Mouse (Mus musculus): ENCODE measurements around the gene Wfdc3. TPM values are rescaled to one million over a fixed set of nuclear protein-coding genes. Genes with fewer than 3 reads are reported as not detected.

Gene Wfdc3
- total RNA-seq, 2 experiments from 2014 or later = 0.92 to 1.1 TPM

Other genes starting within 250 kb of the Wfdc3 start
- 100 to 1,000 TPM; 115 to 122 TPM for gene Pigt, start 248.4 kb downstream of the Wfdc3 start, total RNA-seq (2021)
- 1 to 10 TPM; 1.0 to 1.6 TPM for gene Wfdc2, start 183.5 kb downstream of the Wfdc3 start, total RNA-seq (2021)
- gene Spint3, start 172.5 kb downstream of the Wfdc3 start, total RNA-seq (2021) = not detected
- gene Wfdc6a, start 160.5 kb downstream of the Wfdc3 start, total RNA-seq (2021) = under 1 TPM; 0.72 to 0.92 TPM
- gene Eppin, start 152.3 kb downstream of the Wfdc3 start, total RNA-seq (2021) = not detected
- not detected for gene Wfdc6b, start 132.4 kb downstream of the Wfdc3 start, total RNA-seq (2021)
- gene Wfdc8, start 132.3 kb downstream of the Wfdc3 start, total RNA-seq (2021) = not detected
- not detected for gene Wfdc16, start 107.1 kb downstream of the Wfdc3 start, total RNA-seq (2021)
- gene Wfdc10, start 89.9 kb downstream of the Wfdc3 start, total RNA-seq (2021) = not detected
- not detected for gene Wfdc9, start 89.3 kb downstream of the Wfdc3 start, total RNA-seq (2021)
- not detected for gene Wfdc11, start 71.8 kb downstream of the Wfdc3 start, total RNA-seq (2021)
- not detected for gene Wfdc13, start 60.8 kb downstream of the Wfdc3 start, total RNA-seq (2021)
- not detected for gene Spint4, start 47.4 kb downstream of the Wfdc3 start, total RNA-seq (2021)
- gene Spint5, start 30.6 kb downstream of the Wfdc3 start, total RNA-seq (2021) = not detected
- gene Dnttip1, start 52 bp upstream of the Wfdc3 start, total RNA-seq (2021) = 10 to 100 TPM; 32.8 to 35.6 TPM
- 1 to 10 TPM; 2.0 to 3.0 TPM for gene Ube2c, start 24.0 kb upstream of the Wfdc3 start, total RNA-seq (2021)
- 1 to 10 TPM in 1 of 2 experiments, not detected in 1; 1.1 TPM for gene Tnnc2, start 34.0 kb upstream of the Wfdc3 start, total RNA-seq (2021)
- 10 to 100 TPM; 46.0 to 46.8 TPM for gene Snx21, start 39.9 kb upstream of the Wfdc3 start, total RNA-seq (2021)
- 10 to 100 TPM; 25.8 to 27.7 TPM for gene Acot8, start 59.0 kb upstream of the Wfdc3 start, total RNA-seq (2021)
- 1 to 10 TPM; 7.7 to 8.3 TPM for gene Zswim3, start 59.2 kb upstream of the Wfdc3 start, total RNA-seq (2021)
- 10 to 100 TPM; 21.4 to 22.0 TPM for gene Zswim1, start 76.8 kb upstream of the Wfdc3 start, total RNA-seq (2021)
- gene Spata25, start 82.6 kb upstream of the Wfdc3 start, total RNA-seq (2021) = not detected
- 10 to 100 TPM; 88.4 to 91.6 TPM for gene Ctsa, start 86.9 kb upstream of the Wfdc3 start, total RNA-seq (2021)
- gene Neurl2, start 87.5 kb upstream of the Wfdc3 start, total RNA-seq (2021) = 1 to 10 TPM; 3.6 to 4.5 TPM
- 10 to 100 TPM; 86.5 to 92.3 TPM for gene Pltp, start 111.8 kb upstream of the Wfdc3 start, total RNA-seq (2021)
- 10 to 100 TPM; 38.7 to 41.4 TPM for gene Pcif1, start 133.4 kb upstream of the Wfdc3 start, total RNA-seq (2021)
- 10 to 100 TPM; 24.1 to 25.4 TPM for gene Zfp335, start 165.8 kb upstream of the Wfdc3 start, total RNA-seq (2021)
- 1 to 10 TPM; 1.4 to 1.9 TPM for gene Mmp9, start 194.8 kb upstream of the Wfdc3 start, total RNA-seq (2021)
- gene Slc12a5, start 214.9 kb upstream of the Wfdc3 start, total RNA-seq (2021) = 100 to 1,000 TPM; 451 to 495 TPM